Mouse (Mus musculus): ENCODE measurements around the gene Arid3a.
"Not testable (repeated sequence)": the region's sequence is repeated elsewhere in the genome, so short reads cannot be mapped to it uniquely, and the experiment has no call there.

Arid3a gene

DNA sequence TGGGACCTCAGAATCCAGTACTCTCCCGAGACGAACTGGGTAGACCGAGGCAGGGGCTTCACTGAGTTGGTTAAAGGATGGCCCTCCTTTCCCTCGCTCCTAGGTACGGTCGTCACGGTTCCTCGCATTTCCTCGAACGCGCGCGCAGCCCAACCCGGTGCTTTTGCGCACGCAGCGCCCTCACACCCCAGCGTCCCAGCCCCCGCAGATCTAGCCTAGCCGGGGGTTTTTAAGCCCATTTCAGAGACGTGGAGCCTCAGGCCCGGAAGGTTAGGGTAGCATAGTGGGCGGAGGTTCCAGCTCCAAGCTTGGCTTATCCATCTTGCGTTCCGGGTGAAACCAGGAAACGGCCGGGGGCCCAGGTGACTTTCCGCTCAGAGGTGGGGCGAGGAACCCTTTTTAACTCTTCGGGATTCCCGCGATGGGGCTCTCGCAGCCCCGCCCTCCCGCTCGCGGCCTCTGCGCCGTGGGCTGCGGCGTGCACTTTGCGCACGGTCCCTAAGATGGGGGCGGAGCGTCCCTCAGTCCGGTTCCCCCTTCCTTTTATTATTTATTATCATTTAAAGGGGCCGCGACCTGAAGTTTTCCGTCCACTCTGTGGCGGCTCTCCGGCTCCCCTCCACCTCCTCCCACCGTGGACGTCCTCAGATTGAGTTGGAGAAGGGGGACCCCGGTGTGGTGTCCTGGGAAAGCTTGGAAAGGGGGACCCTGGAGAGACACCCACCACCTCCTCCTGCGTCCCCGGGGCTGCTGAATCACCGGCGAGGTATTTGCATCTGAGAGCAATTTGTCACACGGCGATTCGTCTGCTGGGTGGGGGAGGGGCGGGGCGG is at the start of gene Arid3a:
Arid3a (plus strand) TSS at position 553 of the 833 bp plus-strand sequence.
- in situ Hi-C loops (cut with MseI, MboI) = no loop called here

DNA sequence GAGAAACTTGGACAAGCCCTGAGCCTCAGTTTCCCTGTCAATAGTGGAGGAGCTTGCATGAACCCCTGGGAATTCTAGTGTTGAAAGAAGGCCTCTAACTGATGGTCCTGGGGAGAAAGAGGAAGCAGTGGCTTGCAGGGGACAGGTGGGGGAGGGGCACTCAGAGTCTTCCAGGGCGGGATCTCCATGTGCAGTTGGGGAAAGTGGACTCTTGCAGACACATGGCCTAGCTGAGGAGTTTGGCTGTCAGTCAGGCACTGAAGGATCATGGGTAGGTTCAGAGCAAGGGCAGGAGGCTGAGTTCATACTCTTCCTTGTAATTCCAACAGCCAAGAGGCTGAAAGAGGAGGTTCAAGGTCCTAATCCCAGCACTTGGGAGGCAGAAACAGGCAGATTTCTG is 49.7 kb upstream of the Arid3a start:
- in situ Hi-C loops (cut with MseI, MboI) = no loop called here

DNA sequence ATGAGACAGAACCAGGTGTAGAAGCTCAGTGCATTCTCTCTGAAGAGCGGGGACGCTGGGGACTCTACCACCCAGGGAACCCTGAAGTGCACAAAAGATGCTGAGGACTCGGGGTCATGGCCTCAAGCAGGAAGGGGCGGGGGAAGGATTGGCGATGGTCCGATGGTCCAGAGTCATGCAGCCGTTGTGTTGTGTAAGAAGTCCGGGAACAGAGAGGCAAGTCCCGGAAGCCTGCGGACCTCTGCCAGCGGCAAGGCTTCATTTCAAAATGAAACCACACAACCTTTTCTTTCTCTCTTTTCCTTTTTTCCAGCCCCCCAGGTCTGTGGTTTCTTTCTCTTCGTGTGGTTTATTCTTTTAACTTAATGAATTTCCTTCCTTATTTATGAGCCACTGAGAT is 49.1 kb upstream of the Arid3a start:
- in situ Hi-C loops (cut with MseI, MboI) = no loop called here

DNA sequence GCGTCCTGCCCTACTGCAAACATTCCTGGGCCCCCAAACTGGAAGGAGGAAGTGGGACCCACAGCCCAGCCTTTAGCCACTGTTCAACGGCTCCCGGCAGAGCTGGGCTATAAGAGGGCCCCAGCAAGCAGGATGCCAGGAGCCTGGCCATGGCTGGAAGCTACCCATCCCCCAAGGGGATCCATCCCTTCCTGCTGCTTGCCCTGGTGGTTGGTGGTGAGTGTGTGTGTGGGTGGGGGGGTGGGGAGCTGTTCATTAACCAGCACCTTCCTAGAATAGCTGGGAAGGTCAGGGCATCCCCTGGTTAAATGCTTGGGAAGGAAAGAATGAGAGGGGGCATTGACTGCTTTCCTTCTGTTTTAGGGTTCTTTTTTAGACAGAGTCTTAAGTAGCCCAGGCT is 47.3 kb upstream of the Arid3a start:
- in situ Hi-C loops (cut with MseI, MboI) = no loop called here

DNA sequence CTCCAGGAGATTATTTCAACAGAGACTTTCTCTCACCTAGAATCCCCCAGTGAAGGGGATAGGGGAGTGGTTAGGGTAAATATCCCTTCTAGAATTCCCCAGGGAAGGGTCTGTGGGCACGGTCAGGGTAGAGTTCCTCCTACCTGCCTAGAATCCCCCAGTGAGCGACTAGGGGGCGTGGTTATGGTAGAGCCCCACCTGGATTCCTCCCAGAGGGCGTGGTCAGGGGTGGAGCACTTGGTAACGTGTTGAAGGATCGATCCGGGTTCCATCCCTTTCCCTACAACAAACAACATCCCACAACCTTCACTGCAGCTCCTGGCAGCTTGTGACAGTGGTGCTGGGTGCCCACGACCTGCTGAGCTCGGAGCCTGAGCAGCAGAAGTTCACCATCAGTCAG is 46.1 kb upstream of the Arid3a start:
- in situ Hi-C loops (cut with MseI, MboI) = loop anchor here in 1 of 2 experiments (10.0 kb wide), 1 partner anchor 74 kb away; no protein-coding TSS in a partner anchor

DNA sequence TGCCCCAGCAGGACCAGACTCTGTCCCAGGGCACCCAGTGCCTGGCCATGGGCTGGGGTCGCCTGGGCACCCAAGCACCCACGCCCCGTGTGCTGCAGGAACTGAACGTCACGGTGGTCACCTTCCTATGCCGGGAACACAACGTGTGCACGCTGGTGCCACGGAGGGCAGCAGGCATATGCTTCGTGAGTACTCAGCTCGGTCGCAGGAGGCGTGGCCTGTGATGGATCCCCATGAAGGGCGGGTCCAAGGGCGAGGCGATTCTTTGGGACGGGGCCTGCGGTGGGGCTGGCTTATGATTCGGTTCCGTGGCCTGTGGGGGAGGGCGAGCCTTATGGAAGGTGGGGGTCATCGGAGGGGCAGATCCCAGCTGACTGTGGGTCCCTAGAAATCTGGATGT is 44.9 kb upstream of the Arid3a start:
- in situ Hi-C loops (cut with MseI, MboI) = loop anchor here in 1 of 2 experiments (10.0 kb wide), 1 partner anchor 73 kb away; no protein-coding TSS in a partner anchor

DNA sequence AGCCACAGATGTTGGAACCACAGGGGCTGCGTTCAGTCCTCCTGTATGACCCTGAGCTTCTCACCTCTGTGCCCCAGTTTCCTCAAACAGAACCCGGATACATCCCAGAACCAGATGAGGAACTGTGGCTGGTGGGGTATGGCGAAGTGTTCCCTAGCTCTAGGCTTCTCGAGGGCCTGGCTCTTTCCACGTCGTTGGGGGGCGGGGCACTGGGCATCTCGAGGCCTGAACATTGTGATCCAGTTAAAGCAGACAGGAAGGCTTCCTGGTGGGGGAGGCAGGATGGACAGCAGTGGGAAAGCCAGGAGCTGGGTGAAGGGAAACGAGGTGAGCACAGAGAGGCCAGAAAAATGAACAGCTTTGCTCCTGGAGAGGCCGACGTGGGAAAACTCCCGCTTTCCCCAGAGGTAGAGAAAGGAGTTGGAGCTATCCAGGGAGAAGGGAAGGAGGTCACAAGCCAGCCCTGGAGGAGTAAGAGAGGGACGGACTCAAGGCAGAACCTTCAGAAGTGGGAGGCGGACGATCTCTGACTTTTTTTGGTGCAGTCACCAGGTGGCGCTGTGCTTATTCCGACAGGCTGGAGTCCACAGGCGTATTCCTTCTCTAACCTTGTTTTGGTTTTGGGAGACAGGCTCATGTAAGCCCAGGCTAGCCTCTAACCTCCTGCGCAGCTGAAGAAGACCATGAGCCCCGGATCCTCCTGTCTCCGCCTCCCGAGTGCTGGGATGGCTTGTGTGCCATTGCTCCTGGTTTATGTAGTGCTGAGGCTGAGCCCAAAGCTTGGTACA is 43.4 kb upstream of the Arid3a start:
- in situ Hi-C loops (cut with MseI, MboI) = loop anchor here in 1 of 2 experiments (10.0 kb wide), 1 partner anchor 71 kb away; no protein-coding TSS in a partner anchor

DNA sequence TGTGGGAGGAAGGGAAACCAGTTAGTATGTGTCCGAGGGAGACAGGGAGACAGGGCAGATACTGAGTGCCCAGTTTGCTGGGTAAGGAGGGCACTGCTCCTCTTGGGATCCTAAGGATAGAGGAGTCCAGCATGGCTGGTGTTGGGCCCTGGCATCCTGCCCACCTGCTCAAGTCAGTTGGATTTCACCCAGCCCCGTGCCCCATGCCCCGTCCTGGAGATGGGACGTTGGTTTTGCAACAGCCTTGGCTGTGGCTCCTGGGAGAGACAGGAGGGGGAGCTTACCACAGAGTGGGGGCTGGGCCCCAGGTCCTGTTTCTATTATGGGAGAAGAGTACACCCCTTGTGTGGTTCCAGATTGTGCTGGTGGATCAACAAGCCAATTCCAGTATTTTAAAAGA is 42.4 kb upstream of the Arid3a start:
- in situ Hi-C loops (cut with MseI, MboI) = loop anchor here in 1 of 2 experiments (10.0 kb wide), 1 partner anchor 70 kb away; no protein-coding TSS in a partner anchor

DNA sequence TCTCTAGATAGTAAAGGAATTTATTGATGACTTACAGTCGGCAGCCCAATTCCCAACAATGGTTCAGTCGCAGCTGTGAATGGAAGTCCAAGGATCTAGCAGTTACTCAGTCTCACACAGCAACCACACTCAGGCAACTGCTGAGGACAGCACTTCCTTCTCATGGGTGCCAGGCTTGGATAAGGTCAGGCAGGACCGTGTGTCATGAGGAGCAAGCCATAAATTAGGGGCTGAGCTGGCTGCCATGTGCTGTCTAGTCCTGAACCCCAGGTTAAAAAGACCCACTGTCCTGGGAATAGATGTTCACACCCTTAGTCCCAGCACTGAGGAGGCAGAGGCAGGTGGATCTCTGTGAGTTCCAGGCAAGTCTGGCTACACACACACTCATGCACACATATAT is 41.9 kb upstream of the Arid3a start:
- in situ Hi-C loops (cut with MseI, MboI) = loop anchor here (5.0 to 10.0 kb wide), 2 partner anchors 37 to 70 kb away; partner anchors contain the start of gene R3hdm4 (in 1 of the 2)

DNA sequence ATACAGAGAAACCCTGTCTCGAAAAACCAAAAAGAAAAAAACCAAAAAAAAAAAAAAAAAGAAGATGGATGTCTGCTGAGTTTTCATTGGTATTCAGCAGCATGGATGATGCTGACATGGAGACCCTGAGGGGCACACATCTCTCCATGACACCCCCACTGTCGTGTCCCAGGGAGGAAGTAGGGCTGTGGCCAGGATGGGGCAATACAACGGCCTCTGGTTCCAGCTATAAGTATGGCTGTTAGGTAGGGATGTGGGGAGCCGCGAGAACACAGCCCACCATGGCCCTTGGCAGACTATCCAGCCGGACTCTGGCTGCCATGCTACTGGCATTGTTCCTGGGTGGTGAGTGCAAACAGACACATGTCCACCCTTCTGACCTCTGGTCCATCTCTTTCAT is 40.8 kb upstream of the Arid3a start, which contains the start of gene Elane:
Elane (plus strand) TSS at position 194 of the 400 bp plus-strand sequence.
- in situ Hi-C loops (cut with MseI, MboI) = loop anchor here (5.0 to 10.0 kb wide), 2 partner anchors 36 to 69 kb away; partner anchors contain the start of gene R3hdm4 (in 1 of the 2)

DNA sequence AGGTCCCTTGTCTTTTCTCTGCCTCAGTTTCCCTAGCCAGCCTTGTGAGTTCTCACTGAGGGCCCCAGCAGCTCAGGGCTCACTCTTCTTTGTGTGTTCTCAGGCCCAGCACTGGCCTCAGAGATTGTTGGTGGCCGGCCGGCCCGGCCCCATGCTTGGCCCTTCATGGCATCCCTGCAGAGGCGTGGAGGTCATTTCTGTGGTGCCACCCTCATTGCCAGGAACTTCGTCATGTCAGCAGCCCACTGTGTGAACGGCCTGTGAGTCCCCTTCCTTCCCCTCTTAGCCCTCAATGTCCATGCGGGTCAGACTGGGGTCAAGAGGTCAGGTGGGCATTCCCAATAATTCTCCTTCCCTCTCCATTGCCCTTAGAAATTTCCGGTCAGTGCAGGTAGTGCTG is 40.2 kb upstream of the Arid3a start:
- in situ Hi-C loops (cut with MseI, MboI) = loop anchor here (5.0 to 10.0 kb wide), 2 partner anchors 36 to 68 kb away; partner anchors contain the start of gene R3hdm4 (in 1 of the 2)

DNA sequence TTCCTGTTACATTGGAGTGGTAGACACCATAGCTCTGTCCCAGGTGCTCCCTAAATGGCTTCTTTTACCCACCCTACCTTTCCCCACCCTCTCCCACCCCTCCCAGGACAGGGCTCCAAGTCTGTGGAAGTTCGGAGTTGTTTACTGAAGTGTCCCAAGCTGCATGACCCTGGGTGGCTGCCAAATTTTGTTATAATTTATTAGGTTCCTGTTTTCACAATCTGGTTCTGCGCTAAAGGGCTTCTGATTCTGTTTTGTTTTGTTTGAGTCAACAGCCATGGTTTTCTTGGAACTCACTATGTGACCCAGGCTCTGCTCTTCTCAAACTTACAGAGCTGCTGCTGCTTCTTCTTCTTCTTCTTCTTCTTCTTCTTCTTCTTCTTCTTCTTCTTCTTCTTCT is 37.5 kb upstream of the Arid3a start:
- in situ Hi-C loops (cut with MseI, MboI) = loop anchor here (5.0 to 10.0 kb wide), 2 partner anchors 33 to 65 kb away; partner anchors contain the start of gene R3hdm4 (in 1 of the 2)

DNA sequence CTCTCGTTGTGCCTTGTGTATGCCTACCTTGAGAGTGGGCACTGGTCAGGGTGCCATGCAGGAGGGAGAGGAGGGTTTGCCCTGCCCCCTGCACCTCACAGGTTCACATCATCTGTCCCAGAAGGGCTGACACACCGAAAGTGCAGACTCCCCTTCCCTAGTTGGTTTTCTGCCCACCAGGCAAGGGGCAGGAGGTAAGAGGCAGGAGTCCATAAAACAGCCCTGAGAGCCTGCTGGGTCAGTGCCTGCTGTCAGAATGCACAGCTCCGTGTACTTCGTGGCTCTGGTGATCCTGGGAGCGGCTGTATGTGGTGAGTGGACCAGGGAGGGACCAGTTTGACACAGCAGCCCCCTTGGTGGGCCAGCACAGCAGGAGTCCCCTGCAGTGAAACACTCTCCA is 36.2 kb upstream of the Arid3a start, which contains the start of gene Cfd:
Cfd (plus strand) TSS at position 184 of the 400 bp plus-strand sequence.
- in situ Hi-C loops (cut with MseI, MboI) = no loop called here

DNA sequence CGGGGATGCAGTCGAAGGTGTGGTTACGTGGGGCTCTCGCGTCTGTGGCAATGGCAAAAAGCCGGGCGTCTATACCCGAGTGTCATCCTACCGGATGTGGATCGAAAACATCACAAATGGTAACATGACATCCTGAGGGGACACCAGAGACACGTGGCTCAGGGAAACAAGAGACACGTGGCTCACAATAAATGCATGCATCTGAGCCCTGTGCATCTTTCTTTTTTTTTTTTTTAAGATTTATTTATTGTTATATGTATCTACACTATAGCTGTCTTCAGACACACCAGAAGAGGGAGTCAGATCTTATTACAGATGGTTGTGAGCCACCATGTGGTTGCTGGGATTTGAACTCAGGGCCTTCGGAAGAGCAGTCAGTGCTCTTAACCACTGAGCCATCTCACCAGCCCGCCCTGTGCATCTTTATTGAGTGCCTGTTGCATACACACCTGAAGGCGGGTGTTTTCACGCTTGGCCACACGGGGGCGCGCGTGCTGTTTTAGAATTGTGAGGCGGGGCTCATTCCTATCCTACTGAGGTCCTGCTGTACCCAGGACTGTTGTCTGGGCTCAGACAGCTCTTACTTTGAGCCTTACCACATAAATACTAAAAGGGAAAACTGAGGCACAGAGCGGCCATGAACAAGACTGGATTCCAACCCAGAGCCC is 34.3 kb upstream of the Arid3a start:
- in situ Hi-C loops (cut with MseI, MboI) = not testable (repeated sequence)

DNA sequence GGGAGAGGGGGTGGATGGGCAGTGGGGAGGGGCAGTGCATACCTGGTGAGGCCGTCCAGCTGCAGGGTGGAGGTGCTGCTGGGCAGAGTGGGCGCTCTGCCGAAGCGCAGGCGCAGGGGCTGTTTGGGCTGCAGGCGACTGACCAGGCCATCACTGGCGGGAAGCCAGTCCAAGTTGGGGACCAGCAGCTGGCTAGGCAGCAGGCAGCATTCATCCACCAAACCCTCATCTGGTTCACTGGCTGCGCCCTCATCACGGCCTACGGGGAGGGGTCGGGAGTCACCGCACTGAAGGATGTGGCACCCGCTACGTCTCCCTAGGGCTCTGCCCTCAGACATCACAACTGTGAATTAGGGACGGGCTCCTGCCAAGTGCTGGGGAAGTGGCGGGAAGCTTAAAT is 30.5 kb upstream of the Arid3a start:
- in situ Hi-C loops (cut with MseI, MboI) = no loop called here

DNA sequence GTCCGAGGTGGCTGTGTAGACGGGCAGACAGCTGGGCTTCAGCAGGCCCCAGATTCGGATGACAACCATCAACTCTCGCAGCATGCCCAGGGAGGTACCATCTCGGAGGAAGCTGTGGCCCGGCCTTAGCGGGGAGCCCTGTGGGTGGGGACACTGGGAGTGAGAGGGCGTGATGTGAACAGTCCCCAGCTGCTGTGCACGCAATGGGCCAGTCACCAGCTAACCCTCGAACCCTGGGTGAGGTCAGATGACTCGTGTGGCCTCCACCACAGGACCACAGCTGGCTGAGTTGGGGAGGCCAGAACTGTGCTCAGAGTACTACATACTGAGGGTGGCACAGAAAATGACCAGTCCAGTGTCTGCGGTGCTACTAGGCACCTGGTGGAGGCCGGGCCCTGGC is 30.0 kb upstream of the Arid3a start:
- in situ Hi-C loops (cut with MseI, MboI) = no loop called here

DNA sequence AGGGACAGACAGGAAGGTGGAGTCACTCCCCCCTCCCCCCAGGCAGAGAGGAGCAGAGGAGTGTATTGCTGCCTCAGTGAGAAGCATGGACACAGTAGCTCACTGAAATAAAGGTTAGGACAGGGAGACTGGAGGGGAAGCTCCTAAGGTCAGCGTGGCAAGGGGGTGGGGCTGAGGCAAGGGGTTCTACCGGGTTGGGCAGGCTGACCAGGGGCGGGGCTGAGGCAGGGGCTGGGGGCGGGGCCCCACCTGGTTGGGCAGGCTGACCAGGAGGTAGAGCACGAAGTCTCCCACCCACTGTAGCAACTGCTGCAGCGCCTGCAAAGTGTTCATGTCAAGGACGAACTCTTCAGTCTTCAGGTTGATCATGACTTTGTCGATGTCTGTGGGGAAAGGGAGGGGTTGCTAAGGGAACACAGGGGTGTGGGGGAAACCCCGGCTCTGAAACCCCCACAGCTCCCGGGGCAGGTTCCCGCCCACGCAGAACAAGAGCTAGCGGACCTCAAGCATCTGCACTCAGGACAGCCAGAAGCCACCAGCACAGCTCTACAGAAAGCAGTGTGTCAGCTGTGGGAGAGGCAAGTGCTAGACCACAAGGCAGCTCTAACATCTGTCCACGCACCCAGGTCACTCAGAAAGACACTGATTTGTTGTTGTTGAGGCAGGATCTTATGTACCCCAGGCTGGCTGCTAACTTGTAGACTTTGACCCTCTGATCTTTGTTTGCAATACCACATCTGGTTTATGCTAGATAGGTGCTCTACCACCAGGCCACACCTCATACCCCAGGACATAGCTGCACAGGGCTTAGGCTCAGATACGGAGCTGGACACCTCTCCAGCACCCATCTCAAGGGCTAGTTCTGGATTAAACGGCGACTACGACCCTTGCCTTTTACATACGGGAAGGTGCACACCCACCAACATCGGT is 29.3 kb upstream of the Arid3a start:
- in situ Hi-C loops (cut with MseI, MboI) = no loop called here

DNA sequence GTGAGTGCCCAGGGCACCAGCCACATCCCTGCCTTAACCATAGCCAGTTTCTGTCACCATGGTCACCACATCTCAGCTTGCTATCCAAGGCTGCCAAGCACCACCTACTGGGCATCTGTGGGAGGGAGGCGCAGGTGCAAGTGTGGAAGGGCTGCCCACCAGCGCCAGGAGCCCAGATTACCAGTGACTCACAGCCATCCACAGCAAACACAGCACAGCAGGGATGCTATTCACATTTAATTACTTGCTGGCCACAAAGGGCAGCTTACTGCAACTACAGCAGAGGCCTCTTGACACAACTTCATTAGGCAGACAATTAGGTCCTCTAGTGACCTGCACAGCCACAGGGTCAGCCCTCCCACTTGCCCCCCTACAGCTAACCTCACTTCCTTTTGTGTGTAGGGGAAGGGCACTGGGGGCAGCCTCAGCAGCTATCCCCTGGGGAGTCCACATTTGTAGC is 25.9 kb upstream of the Arid3a start:
- in situ Hi-C loops (cut with MseI, MboI) = no loop called here

DNA sequence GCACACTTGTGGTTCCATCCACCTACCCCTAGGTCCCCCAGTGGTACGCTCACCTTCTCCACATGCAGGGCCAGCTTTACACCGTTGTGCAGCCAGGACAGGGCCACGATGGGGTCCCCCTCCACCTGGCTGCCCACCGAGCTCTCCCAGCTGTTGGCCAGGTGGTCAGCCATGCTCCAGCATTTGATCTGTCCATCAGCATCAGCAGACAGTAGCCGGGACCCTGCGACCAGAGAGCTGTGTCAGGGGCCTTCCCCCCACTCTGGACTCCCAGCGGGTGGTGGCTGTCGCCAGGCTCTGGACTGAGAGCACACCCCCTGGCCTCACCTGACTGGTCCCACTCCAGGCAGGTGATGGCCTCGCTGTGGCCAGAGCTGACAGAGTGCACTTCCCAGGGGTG is 20.1 kb upstream of the Arid3a start:
- in situ Hi-C loops (cut with MseI, MboI) = no loop called here

DNA sequence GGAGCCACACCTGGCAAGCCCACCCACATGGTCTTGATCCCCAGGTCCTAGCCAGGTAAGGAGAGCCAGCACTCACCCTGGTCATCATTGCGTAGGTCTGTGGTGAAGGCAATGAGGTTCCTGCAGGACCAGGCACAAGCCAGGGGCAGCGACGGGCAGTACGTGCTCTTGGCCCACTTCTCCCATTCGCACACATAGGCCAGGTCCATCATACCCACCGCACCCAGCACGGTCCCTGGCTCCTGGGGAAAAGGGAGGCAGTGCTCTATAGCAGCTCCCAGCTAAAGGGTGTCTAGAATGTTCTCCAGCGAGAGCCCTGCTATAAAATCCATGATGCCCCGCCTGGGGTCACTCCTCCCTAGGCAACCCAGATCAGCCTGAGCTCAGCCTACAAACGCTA is 19.4 kb upstream of the Arid3a start:
- in situ Hi-C loops (cut with MseI, MboI) = no loop called here

Data from mouse trophoblast stem cell (cell line).